Mouse (Mus musculus): Measurements from ENCODE around the gene Itpr3.

The Itpr3 gene

GRCm38 (mm10) chr17:27144152-27144551 is 87.0 kb downstream of the Itpr3 start:
- no peak for DNase-seq (ENCODE audit: low spot score)

DNA sequence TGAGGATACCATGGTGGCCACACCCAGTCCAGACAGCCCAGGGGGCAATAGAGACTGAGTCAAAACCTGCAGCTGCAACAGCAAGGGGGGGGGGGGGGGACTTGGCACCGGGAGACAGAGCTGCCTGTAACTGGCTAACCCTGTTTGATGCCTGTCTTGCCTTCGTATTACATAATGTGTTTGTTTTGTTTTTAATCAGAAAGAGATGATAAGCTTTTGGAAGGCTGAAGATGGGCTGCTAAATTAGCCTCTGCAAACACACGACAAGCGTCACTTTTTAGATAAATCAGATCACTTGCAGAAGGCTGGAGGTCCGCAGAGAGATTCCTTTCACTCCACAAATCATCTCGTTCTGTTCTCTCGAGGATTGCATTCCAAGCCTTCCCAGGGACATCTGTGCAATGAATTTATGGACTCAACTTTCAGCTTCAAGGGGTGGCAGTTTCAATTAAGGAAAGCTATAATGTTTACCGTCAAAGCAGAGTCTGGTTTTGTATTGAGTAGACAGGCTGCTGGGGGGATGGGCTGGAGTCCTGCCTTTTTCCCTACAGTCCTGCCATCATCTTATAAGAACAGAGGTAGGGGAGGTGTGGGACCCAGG is 89.3 kb downstream of the Itpr3 start:
- no peak for DNase-seq (ENCODE audit: low spot score)

DNA sequence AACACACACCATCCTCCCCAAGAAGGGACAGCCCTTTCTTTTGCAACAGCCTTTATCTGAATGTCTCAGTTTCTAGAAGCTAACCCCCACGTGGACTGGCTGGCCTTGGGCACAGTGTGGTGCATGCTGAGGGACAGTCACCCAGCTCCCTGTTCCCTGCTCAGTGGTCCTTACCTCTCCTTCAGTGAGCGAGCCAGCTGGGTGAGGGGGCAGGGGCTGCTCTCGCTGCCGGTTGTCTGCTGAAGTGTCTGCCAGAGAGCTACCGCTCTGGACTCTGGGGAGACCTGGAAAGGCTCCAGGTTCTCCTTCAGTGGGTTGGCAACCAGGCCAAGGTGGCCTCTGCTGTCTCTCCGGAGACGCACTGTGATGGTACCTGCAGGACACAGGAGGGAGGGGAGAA is 93.8 kb downstream of the Itpr3 start:
- no peak for DNase-seq (ENCODE audit: low spot score)

DNA sequence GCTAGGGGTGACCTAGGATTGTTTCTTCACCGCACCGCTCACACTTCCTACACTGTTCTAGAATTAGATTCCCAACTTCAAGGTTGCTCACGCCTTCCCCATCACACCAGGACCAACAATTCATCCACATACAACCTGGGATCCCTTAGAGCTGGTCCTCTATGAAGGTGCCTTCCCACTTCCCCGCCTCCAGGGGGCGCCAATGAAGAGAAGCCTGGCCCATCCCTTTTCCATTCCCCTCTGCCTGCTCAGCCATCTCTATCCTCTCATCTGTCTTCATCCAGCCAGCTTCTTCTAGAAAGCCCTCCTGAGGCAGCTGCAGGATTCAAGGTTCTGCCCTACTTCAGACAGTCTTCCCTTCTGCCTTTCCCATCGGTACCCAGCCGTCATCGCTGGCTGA is 94.3 kb downstream of the Itpr3 start:
- no peak for DNase-seq (ENCODE audit: low spot score)

- DNase-seq (ENCODE audit: low spot score) = no peak
Measured at GRCm38 (mm10) chr17:27152976-27153723, 96.0 kb downstream of the Itpr3 start.

DNA sequence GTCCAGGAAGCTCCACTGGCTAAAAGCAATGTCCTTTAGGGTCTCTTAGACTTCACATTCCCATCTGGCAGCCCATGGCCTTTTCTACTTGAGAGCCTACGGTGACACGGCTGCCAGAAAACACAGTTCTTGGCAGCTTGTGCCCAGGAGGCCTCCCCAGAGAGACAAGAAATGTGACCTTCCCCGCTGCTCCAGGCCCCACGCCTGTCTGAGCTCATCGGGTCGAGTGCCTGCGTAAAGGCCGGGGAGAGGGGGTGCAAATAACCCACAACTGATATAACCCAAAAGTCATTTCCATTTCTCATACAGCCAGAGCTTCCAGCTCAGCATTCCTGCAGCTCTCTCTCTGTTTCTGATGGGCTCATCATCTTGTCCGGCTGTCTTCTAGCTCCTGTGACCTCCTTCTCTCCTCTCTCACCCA is 96.7 kb downstream of the Itpr3 start:
- no peak for DNase-seq (ENCODE audit: low spot score)

- no peak for DNase-seq (ENCODE audit: low spot score)
Measured at GRCm38 (mm10) chr17:27154256-27154655, 97.2 kb downstream of the Itpr3 start.

GRCm38 (mm10) chr17:27154881-27155280 is 97.8 kb downstream of the Itpr3 start:
- no peak for DNase-seq (ENCODE audit: low spot score)

DNA sequence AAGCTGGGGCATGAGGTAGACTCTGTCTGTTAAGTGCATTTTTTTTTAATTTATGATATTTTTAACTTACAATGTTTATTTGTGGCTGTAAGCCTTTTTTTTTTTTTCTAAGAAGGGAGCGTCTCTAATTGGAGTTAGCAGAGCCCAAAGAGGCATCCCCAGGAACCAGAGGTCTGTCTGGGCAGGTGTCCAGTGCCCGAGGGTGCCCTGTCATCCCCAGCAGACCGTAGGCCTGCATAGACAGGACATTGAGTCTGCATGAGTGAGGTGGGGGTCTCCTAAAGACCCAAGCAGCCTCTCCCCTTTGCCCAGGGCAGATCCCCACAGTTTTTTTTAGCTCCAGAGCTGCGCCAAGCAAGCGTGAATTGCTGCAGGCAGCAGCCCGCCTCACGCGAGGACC is 98.6 kb downstream of the Itpr3 start:
- DNase-seq (ENCODE audit: low spot score) = no peak

- no peak for DNase-seq (ENCODE audit: low spot score)
Measured at GRCm38 (mm10) chr17:27158439-27158838, 101.3 kb downstream of the Itpr3 start.

GRCm38 (mm10) chr17:27159169-27159568 is 102.1 kb downstream of the Itpr3 start:
- DNase-seq (ENCODE audit: low spot score) = no peak

DNA sequence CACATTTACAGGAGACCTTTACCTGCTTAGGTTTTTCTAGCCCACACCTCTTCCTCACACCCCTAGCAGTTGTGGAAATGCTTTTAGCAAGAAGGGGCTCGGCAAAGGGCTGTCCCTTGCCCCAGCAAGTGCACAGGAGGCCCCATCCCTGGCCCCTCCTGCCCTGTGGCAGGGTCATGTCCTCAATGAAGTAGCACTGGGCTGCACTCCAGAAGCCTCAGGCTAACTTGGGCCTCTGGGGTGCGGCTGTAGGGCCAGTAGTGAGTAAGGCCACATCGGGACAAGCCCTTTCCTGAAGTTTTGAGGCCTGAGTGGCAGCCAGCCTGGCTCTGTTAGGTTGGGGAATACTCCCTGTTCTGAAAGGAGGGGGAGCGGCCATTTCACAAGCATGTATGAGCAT is 103.8 kb downstream of the Itpr3 start:
- DNase-seq (ENCODE audit: low spot score) = no peak

GRCm38 (mm10) chr17:27165054-27165773 is 108.1 kb downstream of the Itpr3 start:
- no peak for DNase-seq (ENCODE audit: low spot score)

GRCm38 (mm10) chr17:27166901-27167300 is 109.8 kb downstream of the Itpr3 start:
- DNase-seq (ENCODE audit: low spot score) = no peak

DNA sequence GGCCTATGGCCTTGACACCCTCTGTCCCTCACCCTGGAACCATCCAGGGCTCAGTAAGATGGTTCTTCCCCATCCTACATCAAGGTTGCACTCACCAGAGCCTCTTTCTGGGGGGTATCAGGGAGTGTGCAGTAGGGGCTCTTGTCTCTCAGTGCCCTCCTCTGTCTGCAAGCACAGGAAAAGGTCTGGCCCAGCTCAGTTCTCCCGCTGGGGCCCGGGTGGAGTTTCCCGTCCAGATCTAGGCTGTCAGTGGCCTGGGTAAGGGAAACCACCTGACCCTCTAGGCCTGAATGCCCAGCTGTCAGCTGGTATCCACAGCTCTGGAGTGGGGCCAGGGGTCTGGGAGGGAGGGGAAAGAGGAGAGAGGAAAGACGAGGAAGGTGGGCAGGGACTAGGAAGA is 110.4 kb downstream of the Itpr3 start, which contains the start of gene Ip6k3:
Ip6k3 (minus strand) TSS at position 251 of the 400 bp plus-strand sequence.
- no peak for DNase-seq (ENCODE audit: low spot score)

DNA sequence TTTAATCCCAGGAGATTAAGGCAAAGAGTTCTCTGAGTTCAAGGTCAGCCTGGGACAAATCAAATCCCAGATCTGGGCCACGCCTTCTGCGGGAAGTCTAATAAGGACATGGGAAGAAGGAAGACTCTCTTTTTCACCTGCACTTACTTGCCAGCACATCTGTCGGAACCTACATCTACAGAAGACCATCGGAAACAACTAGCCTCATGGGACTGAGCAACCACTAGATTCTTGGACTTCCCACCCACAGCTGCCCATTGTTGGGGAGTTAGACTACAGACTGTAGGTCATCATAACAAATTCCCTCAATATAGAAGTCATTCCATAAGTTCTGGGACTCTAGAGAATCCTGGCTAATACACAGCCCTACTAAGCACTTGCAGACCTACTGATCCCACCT is 111.5 kb downstream of the Itpr3 start:
- no peak for DNase-seq (ENCODE audit: low spot score)

- no peak for DNase-seq (ENCODE audit: low spot score)
Measured at GRCm38 (mm10) chr17:27169952-27170695, 113.0 kb downstream of the Itpr3 start.

DNA sequence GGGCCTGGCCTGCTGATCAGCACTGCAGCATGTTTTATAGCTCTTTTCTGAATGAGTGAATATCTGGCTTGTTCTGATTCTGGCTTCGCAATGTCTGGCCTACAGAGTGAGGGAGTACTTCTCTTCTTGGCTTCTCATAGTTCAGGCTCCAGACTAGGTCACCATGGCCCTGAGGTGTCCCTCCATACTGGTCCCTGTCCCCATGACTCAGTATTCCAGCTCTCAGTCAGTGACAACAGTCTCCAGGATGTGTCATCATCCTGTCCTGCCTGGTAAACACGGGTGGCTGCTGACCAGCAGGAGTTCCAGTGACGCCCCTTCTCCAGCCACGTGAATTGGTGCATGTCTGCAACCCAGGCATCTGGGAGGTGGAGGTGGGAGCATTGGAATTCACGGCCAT is 114.0 kb downstream of the Itpr3 start:
- DNase-seq (ENCODE audit: low spot score) = no peak

Measured in layer of hippocampus, adult 9-10 months (tissue).